Mouse (Mus musculus) left cerebral cortex, adult 2 months (tissue): Measurements from ENCODE around the gene Clrn3. TPM values are rescaled to one million over a fixed set of nuclear protein-coding genes. Genes with fewer than 3 reads are reported as not detected.
"Not testable (repeated sequence)": the region's sequence is repeated elsewhere in the genome, so short reads cannot be mapped to it uniquely, and the experiment has no call there.

Experiments
- DNase-seq, 2 experiments: peaks; one replicate each; pipeline ENCODE4 v3.0.0; 2021 to 2022; ENCODE audit warnings: low spot score in 2 of 2, mixed read lengths in 1 of 2; ENCODE audit errors: extremely low spot score in 1 of 2
- H3K27ac ChIP-seq: fragments of 200-600 bp; 2 replicates; pipeline ENCODE4 v1.8.1; 2022
- H3K4me3 ChIP-seq: fragments of 200-600 bp; 2 replicates; pipeline ENCODE4 v1.8.1; 2022
- CTCF ChIP-seq: fragments of 200-600 bp; IDR thresholded peaks from 2 replicates; pipeline ENCODE4 v1.8.1; 2022; ENCODE audit warnings: antibody characterized with exemption, mild to moderate bottlenecking, moderate library complexity
- intact Hi-C: fragments of 180-260 bp; cut with DNase I; formaldehyde crosslinking; loops from one replicate; pipeline ENCODE4 v1.15.1; 2025
- total RNA-seq, 2 experiments: library from RNA; stranded (reverse); gene quantifications; 2 replicates each; pipeline ENCODE4 v1.2.3; 2021

Gene Clrn3
- total RNA-seq, 2 experiments from 2014 or later: not detected

- no peak for TF ChIP-seq CTCF
- no peak for DNase-seq
- Histone ChIP-seq H3K4me3 (no peak overlapping the region), H3K27ac (no peak overlapping the region)
- intact Hi-C loops: no loop called here
These were observed 614 bp upstream of the Clrn3 start for GRCm38 (mm10) chr7:135529068-135529467.

GRCm38 (mm10) chr7:135527169-135527568, 1.3 kb downstream of the Clrn3 start:
- no peak for DNase-seq
- no peak for TF ChIP-seq CTCF
- intact Hi-C loops: no loop called here
- H3K27ac ChIP-seq: no peak overlapping the region
- H3K4me3 ChIP-seq: no peak overlapping the region

- H3K27ac ChIP-seq: no peak overlapping the region
- no peak for TF ChIP-seq CTCF
- H3K4me3 ChIP-seq: no peak overlapping the region
- intact Hi-C loops: no loop called here
- no peak for DNase-seq
These were observed 1.8 kb downstream of the Clrn3 start for GRCm38 (mm10) chr7:135526574-135527152.

DNA sequence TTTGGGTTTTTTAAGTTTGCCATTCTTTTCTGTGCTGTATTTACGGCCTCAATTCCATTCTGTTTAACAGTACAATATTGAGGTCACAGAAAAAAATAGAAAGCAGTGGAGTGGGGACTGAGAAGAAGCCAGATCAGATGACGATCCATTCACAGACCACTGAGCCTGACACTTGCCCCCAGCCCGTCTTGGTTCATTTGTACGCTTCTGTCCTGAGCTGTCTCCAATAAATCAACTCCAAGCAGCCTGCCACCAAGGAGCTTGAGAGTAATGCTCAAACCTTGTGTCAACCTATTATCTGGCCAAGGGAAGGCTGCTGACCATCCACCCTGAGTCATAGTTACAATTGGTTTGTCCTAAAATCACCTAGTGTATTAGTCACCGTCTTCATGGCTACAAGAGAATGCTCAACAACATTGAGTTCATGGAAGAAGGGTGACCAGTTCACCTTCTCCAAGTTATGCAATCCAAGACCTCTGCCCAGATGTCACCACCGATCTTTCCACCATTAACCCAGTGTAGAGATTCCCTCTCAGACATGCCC, 4.0 kb downstream of the Clrn3 start:
- no peak for TF ChIP-seq CTCF
- no peak overlapping the region for H3K27ac ChIP-seq
- DNase-seq: no peak
- no peak overlapping the region for H3K4me3 ChIP-seq
- intact Hi-C loops: no loop called here

- intact Hi-C loops: no loop called here
- TF ChIP-seq CTCF: no peak
- no peak overlapping the region for H3K27ac ChIP-seq
- no peak overlapping the region for H3K4me3 ChIP-seq
- DNase-seq: no peak
These were observed 4.5 kb downstream of the Clrn3 start for GRCm38 (mm10) chr7:135523981-135524380.

- no peak overlapping the region for H3K4me3 ChIP-seq
- TF ChIP-seq CTCF: no peak
- intact Hi-C loops: no loop called here
- no peak overlapping the region for H3K27ac ChIP-seq
- DNase-seq: no peak
These were observed 6.5 kb downstream of the Clrn3 start for GRCm38 (mm10) chr7:135521755-135522512.

GRCm38 (mm10) chr7:135520241-135520640, 8.2 kb downstream of the Clrn3 start:
- no peak for TF ChIP-seq CTCF
- intact Hi-C loops: no loop called here
- H3K4me3 ChIP-seq: no peak overlapping the region
- DNase-seq: no peak
- H3K27ac ChIP-seq: no peak overlapping the region

GRCm38 (mm10) chr7:135517191-135517590, 11.3 kb downstream of the Clrn3 start:
- Histone ChIP-seq H3K4me3 (no peak overlapping the region), H3K27ac (no peak overlapping the region)
- intact Hi-C loops: no loop called here
- no peak for DNase-seq
- no peak for TF ChIP-seq CTCF

DNA sequence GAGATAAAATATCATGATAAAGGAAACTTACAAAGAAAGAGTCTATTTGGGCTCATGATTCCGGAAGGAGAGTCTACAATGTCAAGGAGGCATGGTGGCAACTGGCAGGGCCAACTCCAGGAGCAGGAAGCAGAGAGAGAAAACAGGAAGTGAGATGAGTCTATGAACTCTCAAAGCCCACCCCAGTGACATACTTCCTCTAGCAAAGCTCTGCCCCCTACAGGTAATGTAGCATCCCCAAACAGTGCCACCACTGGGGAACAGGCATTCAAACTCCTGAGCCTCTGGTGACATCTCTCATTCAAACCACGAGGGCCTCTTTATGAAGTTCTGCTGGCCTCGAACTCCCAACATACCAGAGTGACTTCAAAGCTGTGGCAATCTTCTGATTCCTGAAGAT, 16.7 kb downstream of the Clrn3 start:
- DNase-seq: no peak
- no peak for TF ChIP-seq CTCF
- intact Hi-C loops: no loop called here
- Histone ChIP-seq H3K4me3 (no peak overlapping the region), H3K27ac (no peak overlapping the region)

- H3K27ac ChIP-seq: no peak overlapping the region
- H3K4me3 ChIP-seq: no peak overlapping the region
- no peak for TF ChIP-seq CTCF
- DNase-seq: no peak
- intact Hi-C loops: no loop called here
These were observed 18.0 kb downstream of the Clrn3 start for GRCm38 (mm10) chr7:135510431-135510830.

DNA sequence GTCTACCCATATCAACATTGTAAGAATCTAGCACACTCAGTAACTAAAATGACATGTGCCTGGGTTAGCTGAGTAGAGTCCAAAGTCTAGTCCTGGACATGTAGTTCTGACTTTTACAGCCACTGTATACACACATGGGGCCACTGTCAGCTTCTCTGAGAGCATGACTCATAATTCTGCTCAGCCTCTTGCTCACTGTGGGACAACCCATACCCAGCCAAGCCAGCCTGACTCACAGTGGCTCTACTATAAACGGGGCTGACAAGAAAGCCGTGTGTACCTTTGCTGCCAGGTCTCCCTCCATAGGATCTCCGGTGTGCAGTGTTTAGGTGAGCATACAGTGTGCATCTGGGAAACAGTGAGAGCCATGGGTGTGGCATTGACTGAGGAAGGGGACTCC, 19.2 kb downstream of the Clrn3 start:
- DNase-seq: no peak
- no peak overlapping the region for H3K4me3 ChIP-seq
- no peak overlapping the region for H3K27ac ChIP-seq
- intact Hi-C loops: no loop called here
- TF ChIP-seq CTCF: no peak

GRCm38 (mm10) chr7:135508602-135509001, 19.9 kb downstream of the Clrn3 start:
- no peak for TF ChIP-seq CTCF
- no peak for DNase-seq
- H3K4me3 ChIP-seq: no peak overlapping the region
- intact Hi-C loops: no loop called here
- H3K27ac ChIP-seq: no peak overlapping the region

DNA sequence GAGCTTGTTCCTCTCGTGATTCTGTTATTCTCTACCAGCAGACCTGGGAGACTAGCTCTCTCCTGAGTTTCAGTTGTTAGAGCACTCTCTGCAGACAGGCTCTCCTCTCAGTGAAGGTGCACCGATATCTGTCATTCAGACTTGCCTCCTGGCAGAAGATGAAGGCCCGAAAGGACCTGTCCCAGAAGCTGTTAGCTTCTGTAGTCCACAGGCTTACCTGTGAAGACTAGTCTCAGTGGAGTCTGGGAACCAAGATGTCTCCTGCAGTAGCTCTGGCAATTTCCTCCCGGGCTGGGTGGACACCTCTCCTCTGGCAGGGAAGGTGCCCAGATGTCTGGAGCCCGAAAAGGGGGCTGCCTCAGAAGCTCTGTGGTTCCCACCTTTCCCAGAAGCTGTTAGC, 21.9 kb downstream of the Clrn3 start:
- H3K4me3 ChIP-seq, DNase-seq, H3K27ac ChIP-seq, intact Hi-C loops: not testable (repeated sequence)
